Mouse (Mus musculus) midbrain, embryonic 16.5 days (tissue): Measurements from ENCODE around the gene Prr15l. TPM values are rescaled to one million over a fixed set of nuclear protein-coding genes. Genes with fewer than 3 reads are reported as not detected.
A peak's percentile ranks its signal among the peaks of the same experiment; 100 is the strongest.

ENCODE experiments used
- ATAC-seq: fragments of 200-750 bp; cut with Nextera tagmentation; 2 replicates; pipeline ENCODE4 v1.8.0; 2017; ENCODE audit warnings: moderate TSS enrichment
- H3K27ac ChIP-seq: fragments of 300-500 bp; sonication (generic); 2 replicates; pipeline ENCODE4 v1.5.1; 2014; ENCODE audit warnings: mild to moderate bottlenecking, low read length, mixed read lengths
- H3K27me3 ChIP-seq: fragments of 300-500 bp; sonication (generic); 2 replicates; pipeline ENCODE4 v1.6.1; 2014; ENCODE audit warnings: low read depth, low read length, mixed read lengths; ENCODE audit not compliant: control insufficient read depth, insufficient read depth
- H3K36me3 ChIP-seq: fragments of 300-500 bp; sonication (generic); 2 replicates; pipeline ENCODE4 v1.6.1; 2014; ENCODE audit warnings: mild to moderate bottlenecking, low read length, moderate library complexity, mixed read lengths; ENCODE audit not compliant: control insufficient read depth, insufficient read depth
- H3K4me1 ChIP-seq: fragments of 300-500 bp; sonication (generic); 2 replicates; pipeline ENCODE4 v1.6.1; 2014; ENCODE audit warnings: mild to moderate bottlenecking, low read length, mixed read lengths; ENCODE audit not compliant: control insufficient read depth, insufficient read depth
- H3K4me2 ChIP-seq: fragments of 300-500 bp; sonication (generic); 2 replicates; pipeline ENCODE4 v1.6.1; 2014; ENCODE audit warnings: mild to moderate bottlenecking, low read length, mixed read lengths
- H3K4me3 ChIP-seq: fragments of 300-500 bp; sonication (generic); 2 replicates; pipeline ENCODE4 v1.5.1; 2014; ENCODE audit warnings: low read depth, mild to moderate bottlenecking, low read length, moderate library complexity, mixed read lengths
- H3K9ac ChIP-seq: fragments of 300-500 bp; sonication (generic); 2 replicates; pipeline ENCODE4 v1.6.1; 2014; ENCODE audit warnings: low read depth, low read length, mixed read lengths
- H3K9me3 ChIP-seq: fragments of 300-500 bp; sonication (generic); replicated peaks from 2 replicates; pipeline ENCODE4 v1.6.1; 2014; ENCODE audit warnings: mild to moderate bottlenecking, low read length, mixed read lengths; ENCODE audit not compliant: control insufficient read depth, poor library complexity, severe bottlenecking
- WGBS: fragments of 180-500 bp; shearing (Covaris S2); extraction: QIAGEN DNeasy Blood & Tissue Kit; methylation state at CpG from one replicate; pipeline ENCODE4 v1.1.7; 2014; 5-methylcytosine and 5-hydroxymethylcytosine counted together
- polyA plus RNA-seq: library from polyadenylated mRNA; unstranded; fragments of >200 nt; fragmentation: Nextera tagmentation; extraction: Ambion mirVana; gene quantifications from 2 replicates; pipeline ENCODE4 v1.2.1, GENCODE M21; 2015

Prr15l gene
- polyA plus RNA-seq, 1 experiment from 2014 or later = 0.51 TPM

GRCm38 (mm10) chr11:96929096-96929765 is 1.3 kb downstream of the Prr15l start:
- Histone ChIP-seq H3K27ac (no peak overlapping the region), H3K36me3 (no peaks in the 10 kb centered on the region), H3K4me2 (no peak overlapping the region), H3K27me3 (peaks cover 12% of the 10 kb centered on the region), H3K4me3 (no peak overlapping the region), H3K9me3 (no peaks in the 10 kb centered on the region), H3K4me1 (no peaks in the 10 kb centered on the region), H3K9ac (no peak overlapping the region)
- 15% methylated on average over 13 of the region's 13 CpGs for WGBS
- no peak for ATAC-seq

GRCm38 (mm10) chr11:96929766-96930331 is 1.9 kb downstream of the Prr15l start:
- H3K4me1 ChIP-seq = no peaks in the 10 kb centered on the region
- no peak overlapping the region for H3K27ac ChIP-seq
- WGBS = 71% methylated on average over 9 of the region's 9 CpGs
- peaks cover 12% of the 10 kb centered on the region for H3K27me3 ChIP-seq
- no peak overlapping the region for H3K4me2 ChIP-seq
- no peak for ATAC-seq
- H3K9me3 ChIP-seq = no peaks in the 10 kb centered on the region
- H3K36me3 ChIP-seq = no peaks in the 10 kb centered on the region
- H3K4me3 ChIP-seq = no peak overlapping the region
- no peak overlapping the region for H3K9ac ChIP-seq

GRCm38 (mm10) chr11:96931327-96932062 is 3.6 kb downstream of the Prr15l start:
- peaks cover 12% of the 10 kb centered on the region for H3K27me3 ChIP-seq
- H3K27ac ChIP-seq = no peak overlapping the region
- H3K36me3 ChIP-seq = no peaks in the 10 kb centered on the region
- H3K4me2 ChIP-seq = no peak overlapping the region
- no peaks in the 10 kb centered on the region for H3K9me3 ChIP-seq
- H3K9ac ChIP-seq = no peak overlapping the region
- no peak overlapping the region for H3K4me3 ChIP-seq
- no peaks in the 10 kb centered on the region for H3K4me1 ChIP-seq
- ATAC-seq = no peak
- 69% methylated on average over 8 of the region's 8 CpGs for WGBS

GRCm38 (mm10) chr11:96933562-96934276 is 5.8 kb downstream of the Prr15l start:
- 93% methylated on average over 13 of the region's 13 CpGs for WGBS
- Histone ChIP-seq H3K9ac (no peak overlapping the region), H3K27me3 (peaks cover 8% of the 10 kb centered on the region), H3K27ac (no peak overlapping the region), H3K4me2 (no peak overlapping the region), H3K36me3 (no peaks in the 10 kb centered on the region), H3K4me3 (no peak overlapping the region), H3K9me3 (no peaks in the 10 kb centered on the region), H3K4me1 (no peaks in the 10 kb centered on the region)
- no peak for ATAC-seq

GRCm38 (mm10) chr11:96934921-96935356 is 7.0 kb downstream of the Prr15l start:
- H3K4me2 ChIP-seq = peak overlapping the region; percentile 36
- 0 out of 2 replicates have a peak overlapping the region, but pooled peaks have one; percentile 6 for H3K4me3 ChIP-seq
- no peak; the same call in 1 of the 2 replicates for ATAC-seq
- H3K36me3 ChIP-seq = no peaks in the 10 kb centered on the region
- WGBS = 21% methylated on average over 12 of the region's 12 CpGs
- 0 out of 2 replicates have a peak overlapping the region, but pooled peaks have one; percentile 25 for H3K9ac ChIP-seq
- no peaks in the 10 kb centered on the region for H3K4me1 ChIP-seq
- no peaks in the 10 kb centered on the region; the same call in 1 of the 2 replicates for H3K27me3 ChIP-seq
- H3K27ac ChIP-seq = no peak overlapping the region
- no peaks in the 10 kb centered on the region for H3K9me3 ChIP-seq

GRCm38 (mm10) chr11:96935872-96936650 is 8.2 kb downstream of the Prr15l start:
- Histone ChIP-seq H3K27ac (no peak overlapping the region), H3K4me3 (no peak overlapping the region), H3K36me3 (no peaks in the 10 kb centered on the region), H3K4me2 (no peak overlapping the region), H3K4me1 (no peaks in the 10 kb centered on the region), H3K9me3 (no peaks in the 10 kb centered on the region), H3K27me3 (no peaks in the 10 kb centered on the region), H3K9ac (no peak overlapping the region)
- WGBS = 89% methylated on average over 9 of the region's 9 CpGs
- no peak for ATAC-seq

- H3K4me2 ChIP-seq = no peak overlapping the region
- H3K9me3 ChIP-seq = no peaks in the 10 kb centered on the region
- no peak overlapping the region for H3K4me3 ChIP-seq
- no peaks in the 10 kb centered on the region for H3K4me1 ChIP-seq
- ATAC-seq = no peak
- 52% methylated on average over 10 of the region's 10 CpGs for WGBS
- H3K36me3 ChIP-seq = no peaks in the 10 kb centered on the region
- no peaks in the 10 kb centered on the region; the same call in 1 of the 2 replicates for H3K27me3 ChIP-seq
- H3K9ac ChIP-seq = no peak overlapping the region
- no peak overlapping the region for H3K27ac ChIP-seq
Measured at GRCm38 (mm10) chr11:96937549-96938425, 9.9 kb downstream of the Prr15l start.

- no peaks in the 10 kb centered on the region for H3K36me3 ChIP-seq
- no peak overlapping the region for H3K4me2 ChIP-seq
- no peak overlapping the region for H3K9ac ChIP-seq
- H3K27ac ChIP-seq = no peak overlapping the region
- no peaks in the 10 kb centered on the region for H3K9me3 ChIP-seq
- no peaks in the 10 kb centered on the region; the same call in 1 of the 2 replicates for H3K27me3 ChIP-seq
- H3K4me3 ChIP-seq = no peak overlapping the region
- no peak for ATAC-seq
- H3K4me1 ChIP-seq = peaks cover 3% of the 10 kb centered on the region
- WGBS = 83% methylated on average over 6 of the region's 6 CpGs
Measured at GRCm38 (mm10) chr11:96938426-96938800, 10.5 kb downstream of the Prr15l start.
